Mouse (Mus musculus): ENCODE data around the gene Pde8b. TPM values are rescaled to one million over a fixed set of nuclear protein-coding genes. Genes with fewer than 3 reads are reported as not detected.

Gene Pde8b
- total RNA-seq, 2 experiments from 2014 or later = 77.0 to 158 TPM

- DNase-seq = no peak
Observed at GRCm38 (mm10) chr13:95081082-95081481, 169.1 kb downstream of the Pde8b start.

GRCm38 (mm10) chr13:95078492-95078891 is 171.6 kb downstream of the Pde8b start:
- DNase-seq = no peak

DNA sequence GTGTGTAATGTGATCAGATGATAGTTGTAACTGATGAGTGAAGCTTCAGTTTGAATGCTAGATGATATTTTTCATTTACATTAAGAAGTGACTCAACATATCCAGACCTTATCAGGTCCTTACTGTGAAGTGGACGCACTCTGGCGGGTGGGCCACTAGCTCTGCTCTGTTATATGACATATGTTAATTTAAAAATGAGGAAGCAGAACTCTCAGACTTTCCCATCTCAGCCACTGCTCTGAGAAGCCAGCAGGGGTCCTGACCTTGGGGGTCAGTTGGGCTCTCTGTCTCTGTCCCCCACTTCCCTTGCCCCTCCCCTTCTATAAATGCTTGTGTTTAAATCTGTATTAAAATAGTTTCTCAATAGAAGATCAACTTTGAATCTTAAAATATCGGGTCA is 172.4 kb downstream of the Pde8b start:
- no peak for DNase-seq

DNA sequence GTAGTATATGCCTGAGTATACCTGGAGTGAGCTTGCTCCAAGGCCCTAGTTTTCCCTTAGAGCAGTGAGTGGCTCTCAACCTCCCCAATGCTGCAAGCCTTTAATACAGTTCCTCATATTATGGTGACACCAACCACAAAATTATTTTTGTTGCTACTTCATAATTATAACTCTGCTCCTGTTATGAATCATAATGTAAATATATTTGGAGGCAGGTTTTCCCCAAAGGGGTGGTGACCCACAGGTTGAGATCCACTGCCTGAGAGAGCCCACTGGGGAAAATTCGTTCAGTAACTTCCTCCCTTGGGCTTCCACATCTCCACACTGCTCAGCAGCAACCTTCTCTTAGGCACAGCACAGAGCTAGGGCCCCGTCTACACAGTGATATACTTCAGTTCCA is 174.0 kb downstream of the Pde8b start:
- no peak for DNase-seq

- no peak for DNase-seq
Observed at GRCm38 (mm10) chr13:95073445-95074172, 176.5 kb downstream of the Pde8b start.

DNA sequence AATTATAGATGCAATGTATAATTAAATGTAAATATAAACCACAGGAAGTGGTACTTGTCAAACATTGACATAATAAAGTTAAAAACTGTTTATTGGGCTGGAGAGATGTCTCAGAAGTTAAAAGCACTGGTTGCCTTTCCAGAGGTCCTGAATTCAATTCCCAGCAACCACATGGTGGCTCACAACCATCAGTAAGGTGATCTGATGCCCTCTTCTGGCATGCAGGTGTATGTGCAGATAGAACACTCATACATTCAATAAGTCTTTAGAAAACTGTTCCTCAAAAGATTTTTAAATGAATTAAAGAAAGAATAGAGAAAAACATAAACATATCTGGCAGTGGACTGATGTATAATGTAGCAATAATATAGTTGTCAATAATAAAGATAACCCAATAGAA is 179.9 kb downstream of the Pde8b start:
- no peak for DNase-seq

GRCm38 (mm10) chr13:95067854-95068253 is 182.3 kb downstream of the Pde8b start:
- peak; percentile 38 to 51 for DNase-seq

DNA sequence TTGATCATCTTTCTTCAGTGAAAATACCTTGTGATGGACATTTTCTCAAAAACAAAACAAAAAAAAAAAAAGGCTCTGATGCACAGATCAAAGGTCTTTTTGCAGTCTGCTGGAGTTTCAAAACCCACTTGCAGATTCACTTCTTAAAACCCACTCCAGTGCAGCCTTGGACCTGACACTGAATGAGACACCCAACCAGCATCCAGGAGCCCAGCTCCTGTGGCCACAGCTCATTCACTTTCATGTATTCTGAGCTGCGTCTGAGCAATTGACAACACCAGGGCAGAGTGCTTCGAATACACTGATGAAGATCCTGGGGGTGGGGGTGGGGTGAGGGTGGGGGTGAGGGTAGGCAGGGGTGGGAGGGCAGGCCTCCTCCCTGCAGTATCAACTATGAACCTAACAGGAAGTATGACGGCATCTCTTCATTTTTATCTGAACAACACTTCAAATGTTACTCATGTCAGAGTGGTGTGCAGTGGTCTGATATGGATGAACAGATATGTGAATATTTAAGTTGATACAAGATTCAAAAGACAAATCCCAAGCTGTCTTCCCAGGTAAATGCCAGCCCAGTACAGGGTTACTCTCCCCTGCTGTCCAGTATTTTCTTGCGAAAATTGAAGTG is 186.6 kb downstream of the Pde8b start:
- DNase-seq = no peak

GRCm38 (mm10) chr13:95058885-95059284 is 191.3 kb downstream of the Pde8b start:
- peak; percentile 54 to 61 for DNase-seq

DNA sequence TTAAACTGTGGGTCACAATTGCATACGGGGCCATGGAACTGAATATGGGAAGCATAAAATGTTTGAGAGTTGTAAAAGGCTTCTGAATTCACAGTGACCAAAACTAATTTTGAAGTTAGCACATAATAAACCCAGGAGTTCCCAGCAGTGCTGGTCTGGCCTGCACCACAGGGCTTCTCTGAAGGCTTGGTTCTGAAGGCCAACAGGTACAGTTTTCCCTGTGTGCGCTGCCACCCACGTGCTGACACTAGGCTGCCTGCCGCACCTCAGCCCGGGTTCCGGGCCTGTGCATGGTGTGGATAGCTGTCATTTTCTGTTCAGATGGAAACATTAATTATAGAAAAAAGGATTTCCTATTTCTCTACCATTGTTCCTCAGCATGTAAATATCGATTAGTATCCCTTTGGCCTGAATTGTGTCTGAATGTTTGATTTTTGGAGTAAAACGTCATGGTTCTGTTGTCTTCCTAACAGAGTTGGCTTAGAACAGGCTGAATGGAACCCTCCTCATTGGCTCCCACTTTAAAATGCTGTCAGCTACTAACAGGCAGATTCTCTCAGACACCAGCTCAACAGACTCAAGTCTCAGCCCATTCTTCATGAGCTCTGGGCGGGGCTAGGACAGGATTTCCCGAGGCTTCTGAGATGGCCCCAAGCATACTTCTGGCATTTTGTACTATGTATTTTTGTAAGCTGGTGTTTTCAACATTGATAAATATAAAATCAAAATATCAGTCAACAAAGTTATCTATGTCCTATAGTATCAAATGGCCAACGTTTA is 193.4 kb downstream of the Pde8b start:
- DNase-seq = no peak

- DNase-seq = peak in 1 of 2 experiments; percentile 15
Observed at GRCm38 (mm10) chr13:95055742-95056388, 194.3 kb downstream of the Pde8b start.

- DNase-seq = no peak
Observed at GRCm38 (mm10) chr13:95052421-95052820, 197.7 kb downstream of the Pde8b start.

GRCm38 (mm10) chr13:95050398-95050797 is 199.7 kb downstream of the Pde8b start:
- no peak for DNase-seq

- DNase-seq = no peak
Observed at GRCm38 (mm10) chr13:95044108-95044507, 206.0 kb downstream of the Pde8b start.

GRCm38 (mm10) chr13:95040140-95040738 is 209.9 kb downstream of the Pde8b start:
- DNase-seq = no peak

GRCm38 (mm10) chr13:95038200-95038599 is 211.9 kb downstream of the Pde8b start:
- no peak for DNase-seq

- DNase-seq = no peak
Observed at GRCm38 (mm10) chr13:95034715-95035114, 215.4 kb downstream of the Pde8b start.

DNA sequence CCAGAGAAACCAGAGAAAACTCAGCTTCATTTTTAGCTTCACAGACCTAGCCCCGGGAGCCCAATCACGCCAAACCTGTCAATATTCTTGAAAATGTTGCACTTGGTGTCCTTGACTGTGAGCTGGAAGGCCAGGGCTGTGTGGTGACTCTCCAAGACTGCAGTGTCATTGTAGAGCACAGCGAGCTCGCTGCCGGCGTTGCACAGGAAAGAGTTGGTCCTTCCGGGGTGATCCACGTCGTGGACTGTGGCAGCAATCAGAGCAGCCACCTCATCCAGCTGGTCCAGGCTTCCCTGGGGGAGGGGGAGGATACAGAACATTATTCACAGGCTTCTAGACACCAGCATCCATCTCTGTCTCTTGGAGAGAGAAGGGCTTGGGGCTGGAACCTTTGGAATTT is 216.0 kb downstream of the Pde8b start:
- peak; percentile 76 to 77 for DNase-seq

GRCm38 (mm10) chr13:95032973-95033372 is 217.2 kb downstream of the Pde8b start:
- DNase-seq = no peak

- DNase-seq = no peak
Observed at GRCm38 (mm10) chr13:95032127-95032831, 217.9 kb downstream of the Pde8b start.

- no peak for DNase-seq
Observed at GRCm38 (mm10) chr13:95030828-95031227, 219.3 kb downstream of the Pde8b start.
